Mouse (Mus musculus) subcutaneous adipose tissue, adult 2 months (tissue): ENCODE measurements around the gene Mcrip2. TPM values are rescaled to one million over a fixed set of nuclear protein-coding genes. Genes with fewer than 3 reads are reported as not detected.

Experiments
- polyA plus RNA-seq: library from polyadenylated mRNA; depleted of rRNA; stranded (reverse); fragments of >200 nt; gene quantifications from 2 replicates; pipeline ENCODE4 v1.2.3, GENCODE M21; 2012; ENCODE audit warnings: low replicate concordance; rRNA removed

Gene Mcrip2
- 84.2 and 113 TPM in 2 replicates for polyA plus RNA-seq

GRCm38 (mm10) chr17:25868601-25869191 is at the start of gene Mcrip2:
Mcrip2 (minus strand) TSS chr17:25868764.

GRCm38 (mm10) chr17:25880196-25880910 is 11.8 kb upstream of the Mcrip2 start, which contains the start of gene Wfikkn1:
Wfikkn1 (minus strand) TSS chr17:25880858.

DNA sequence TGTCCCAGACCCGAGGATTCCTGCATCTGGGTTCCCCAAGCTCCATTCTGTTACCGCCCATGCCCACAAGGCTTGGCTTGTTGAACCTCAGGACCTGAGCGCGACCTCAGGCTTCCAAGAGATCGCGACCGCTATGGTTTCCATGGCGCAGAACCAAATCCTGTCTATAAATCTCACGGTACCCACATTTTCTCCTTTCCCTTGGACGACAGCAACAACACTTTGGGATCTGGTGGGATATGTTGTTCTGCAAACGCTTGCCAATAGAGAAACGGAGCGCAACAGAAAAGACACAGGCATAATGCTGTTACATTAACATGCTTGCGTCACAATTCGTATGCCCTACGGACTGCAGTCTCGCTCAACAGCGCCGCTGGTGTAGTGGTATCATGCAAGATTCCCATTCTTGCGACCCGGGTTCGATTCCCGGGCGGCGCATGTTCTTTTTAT is 6.2 kb upstream of the Mcrip2 start, which contains the start of gene Mettl26:
Gene Mettl26, plus strand, starts transcription at position 354 of the 450 bp plus-strand sequence.

GRCm38 (mm10) chr17:25860832-25861703 is 7.5 kb downstream of the Mcrip2 start, which contains the start of gene Wdr90:
Wdr90 (minus strand) TSS chr17:25861501.

DNA sequence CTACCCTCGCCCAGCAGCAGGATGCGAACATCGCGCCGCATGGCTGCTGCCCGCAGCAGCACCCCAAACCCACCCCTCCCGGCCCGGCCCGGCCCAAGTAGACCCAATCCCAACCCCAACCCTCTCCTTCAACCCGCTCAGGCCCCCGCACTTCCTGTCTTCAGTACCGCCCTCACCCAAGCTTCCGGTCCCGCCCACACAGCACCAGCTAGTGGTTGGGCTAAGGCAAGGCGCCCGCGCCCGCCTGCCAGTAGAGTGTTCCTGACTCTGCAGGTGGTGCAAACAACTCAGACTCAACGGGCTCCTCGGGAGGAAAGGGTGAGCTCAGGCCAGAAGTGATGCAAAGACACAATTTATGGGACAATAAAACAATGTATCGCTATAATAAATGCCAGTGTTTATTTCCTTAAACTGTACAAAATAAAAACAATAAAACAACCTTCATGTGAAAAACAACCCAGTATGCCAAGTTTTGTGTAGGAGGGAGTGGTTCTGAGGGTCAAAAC is 24.1 kb downstream of the Mcrip2 start, which contains the start of gene Rhot2:
Gene Rhot2, minus strand, starts transcription at position 456 of the 506 bp plus-strand sequence.

DNA sequence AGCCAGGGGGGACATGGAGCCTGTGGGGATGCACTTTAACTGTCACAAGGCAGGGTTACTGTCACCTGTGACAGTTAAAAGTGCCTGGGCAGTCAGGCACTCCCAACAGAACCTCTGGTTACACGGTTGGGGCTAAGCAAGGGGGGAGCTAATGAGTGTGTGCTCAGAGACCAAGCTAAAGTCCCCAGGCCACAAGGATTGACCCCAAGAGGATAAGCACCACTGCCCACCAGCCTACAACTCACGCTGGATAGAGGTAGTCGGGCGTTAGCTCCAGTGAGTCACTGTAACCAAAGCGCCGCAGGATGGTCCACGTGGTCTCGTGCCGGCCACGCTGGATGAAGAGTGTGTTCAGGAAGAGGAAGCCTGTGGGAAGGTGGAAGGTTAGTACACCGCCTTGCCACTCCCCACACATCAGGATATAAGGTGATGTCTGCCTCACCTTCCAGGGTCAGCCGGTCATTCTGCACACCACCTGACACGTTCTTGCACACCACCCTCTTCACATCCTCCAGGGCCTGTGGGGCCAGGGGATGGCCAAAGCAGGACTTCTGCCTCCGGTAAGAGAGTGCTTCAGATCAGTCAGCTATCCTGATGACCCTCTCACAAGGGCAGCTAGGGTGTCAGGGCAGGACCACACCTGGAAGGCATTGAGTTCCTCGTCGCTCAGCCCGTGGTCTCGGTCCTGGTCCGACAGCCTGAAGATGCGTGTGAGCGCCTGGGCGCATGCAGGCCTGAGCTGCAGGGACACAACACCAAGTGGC is 27.3 kb downstream of the Mcrip2 start, which contains the start of gene Gm20683:
Gene Gm20683, minus strand, starts transcription at position 647 of the 764 bp plus-strand sequence.

DNA sequence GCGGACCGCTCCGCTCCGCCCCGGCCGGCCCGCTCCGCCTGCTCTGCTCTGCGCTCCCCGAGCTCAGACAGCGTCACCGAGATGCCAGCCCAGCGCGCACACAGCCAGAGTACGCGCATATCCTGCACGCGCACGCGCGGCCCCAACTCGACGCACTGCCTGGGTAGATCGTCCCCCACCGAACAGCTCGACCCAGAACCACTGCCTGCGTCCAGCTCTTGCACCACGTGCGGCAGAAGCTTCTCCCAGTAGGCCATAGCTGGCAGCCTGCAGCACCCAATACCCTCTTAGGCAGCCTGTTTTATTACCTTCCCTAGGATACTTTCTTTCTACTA is 31.5 kb downstream of the Mcrip2 start, which contains the start of gene Rhbdl1:
Gene Rhbdl1, minus strand, starts transcription at position 220 of the 335 bp plus-strand sequence.

GRCm38 (mm10) chr17:25833291-25833663 is 35.3 kb downstream of the Mcrip2 start, which contains the start of gene Stub1:
Stub1 (minus strand) TSS chr17:25833404.

DNA sequence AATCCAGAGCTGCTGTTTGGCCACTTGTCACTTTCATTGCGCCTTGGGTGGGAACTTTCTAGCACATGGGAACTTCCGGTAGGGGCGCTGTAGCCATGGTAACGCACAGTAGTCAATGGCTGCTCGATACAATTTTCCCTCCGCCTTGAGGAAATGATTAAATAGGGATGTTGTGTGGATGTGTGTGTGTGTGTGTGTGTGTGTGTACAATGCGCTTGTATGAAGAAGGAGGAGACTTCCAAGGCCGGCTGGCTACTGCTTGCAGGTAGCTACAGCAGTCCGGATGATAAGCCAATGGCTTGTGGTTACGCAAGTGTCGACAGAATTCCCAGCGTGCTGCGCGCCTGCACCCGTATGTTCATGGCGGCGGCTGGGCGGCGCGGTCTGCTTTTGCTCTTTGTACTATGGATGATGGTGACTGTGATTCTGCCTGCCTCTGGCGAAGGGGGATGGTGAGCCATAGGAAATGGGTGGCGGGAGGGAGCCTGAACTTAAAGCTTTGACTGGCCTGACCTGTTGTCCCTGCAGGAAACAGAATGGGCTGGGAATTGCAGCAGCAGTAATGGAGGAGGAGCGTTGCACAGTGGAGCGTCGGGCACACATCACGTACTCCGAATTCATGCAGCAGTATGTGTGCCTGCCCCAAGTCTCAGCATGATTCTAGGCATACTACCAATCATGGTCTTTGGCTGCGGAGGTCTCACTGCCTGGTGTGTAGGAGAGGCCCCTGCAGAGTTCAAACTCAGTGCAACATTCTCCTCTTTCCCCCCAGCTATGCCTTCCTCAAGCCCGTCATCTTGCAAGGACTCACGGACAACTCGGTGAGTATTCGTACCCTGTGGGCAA is 39.6 kb downstream of the Mcrip2 start, which contains the start of gene Jmjd8:
Gene Jmjd8, plus strand, starts transcription at position 156 of the 846 bp plus-strand sequence.

DNA sequence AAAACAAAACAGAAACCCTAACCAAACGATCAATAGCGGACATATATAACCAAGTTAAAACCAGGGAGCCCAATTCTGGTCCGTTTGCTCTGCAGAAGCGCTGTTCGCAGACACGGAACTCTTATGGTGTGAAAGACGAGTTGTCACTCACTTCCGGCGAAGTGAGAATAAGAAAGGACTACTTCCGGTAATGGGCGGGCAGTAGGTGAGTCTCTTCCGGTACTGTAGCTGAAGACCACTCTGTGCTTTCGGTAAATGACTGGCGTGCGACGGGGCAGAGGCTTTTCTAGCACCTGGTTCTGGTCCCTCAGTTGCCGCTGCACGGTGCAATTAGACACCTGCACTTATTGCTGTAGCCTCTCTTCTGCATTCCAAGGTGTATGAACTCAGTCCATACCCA is 45.1 kb downstream of the Mcrip2 start, which contains the start of gene Wdr24:
Gene Wdr24, plus strand, starts transcription at position 176 of the 400 bp plus-strand sequence.

Other genes with a start within 250 kb of the Mcrip2 start
- gene Gng13, start 151.6 kb downstream of the Mcrip2 start, polyA plus RNA-seq, result not detected in 2 replicates
- 3.0 and 8.4 TPM in 2 replicates for gene Chtf18, start 141.3 kb downstream of the Mcrip2 start, polyA plus RNA-seq
- gene Rpusd1, start 141.1 kb downstream of the Mcrip2 start, polyA plus RNA-seq, result 33.3 and 43.5 TPM in 2 replicates
- 0.26 and 0.95 TPM in 2 replicates for gene Mslnl, start 132.7 kb downstream of the Mcrip2 start, polyA plus RNA-seq
- gene Msln, start 114.4 kb downstream of the Mcrip2 start, polyA plus RNA-seq, result 18.0 and 39.1 TPM in 2 replicates
- gene Narfl, start 95.0 kb downstream of the Mcrip2 start, polyA plus RNA-seq, result 30.7 and 33.1 TPM in 2 replicates
- gene Haghl, start 83.1 kb downstream of the Mcrip2 start, polyA plus RNA-seq, result 33.7 and 63.5 TPM in 2 replicates
- gene Ccdc78, start 82.2 kb downstream of the Mcrip2 start, polyA plus RNA-seq, result 0.13 TPM in 1 of 2 replicates, not detected in the other
- gene Fam173a, start 75.9 kb downstream of the Mcrip2 start, polyA plus RNA-seq, result 100 and 103 TPM in 2 replicates
- not detected in 2 replicates for gene AC134908.4, start 73.1 kb downstream of the Mcrip2 start, polyA plus RNA-seq
- 31.8 and 52.1 TPM in 2 replicates for gene Metrn, start 71.6 kb downstream of the Mcrip2 start, polyA plus RNA-seq
- 1.3 and 10.1 TPM in 2 replicates for gene Fbxl16, start 59.7 kb downstream of the Mcrip2 start, polyA plus RNA-seq
- gene Wdr24, start 45.1 kb downstream of the Mcrip2 start, polyA plus RNA-seq, result 29.1 and 47.7 TPM in 2 replicates
- 107 and 138 TPM in 2 replicates for gene Jmjd8, start 39.9 kb downstream of the Mcrip2 start, polyA plus RNA-seq
- gene Stub1, start 35.4 kb downstream of the Mcrip2 start, polyA plus RNA-seq, result 147 and 198 TPM in 2 replicates
- 63.1 and 173 TPM in 2 replicates for gene Rhbdl1, start 31.5 kb downstream of the Mcrip2 start, polyA plus RNA-seq
- gene Gm20683, start 27.0 kb downstream of the Mcrip2 start, polyA plus RNA-seq, result 51.2 and 72.8 TPM in 2 replicates
- 48.9 and 77.3 TPM in 2 replicates for gene Rhot2, start 23.9 kb downstream of the Mcrip2 start, polyA plus RNA-seq
- gene Wdr90, start 7.3 kb downstream of the Mcrip2 start, polyA plus RNA-seq, result 16.4 and 55.2 TPM in 2 replicates
- 47.8 and 80.7 TPM in 2 replicates for gene Mettl26, start 6.3 kb upstream of the Mcrip2 start, polyA plus RNA-seq
- 0.54 and 1.1 TPM in 2 replicates for gene Wfikkn1, start 12.1 kb upstream of the Mcrip2 start, polyA plus RNA-seq
- gene Rab40c, start 51.0 kb upstream of the Mcrip2 start, polyA plus RNA-seq, result 35.2 and 54.0 TPM in 2 replicates
- gene Pigq, start 76.2 kb upstream of the Mcrip2 start, polyA plus RNA-seq, result 166 and 173 TPM in 2 replicates
- gene Nhlrc4, start 76.2 kb upstream of the Mcrip2 start, polyA plus RNA-seq, result 1.0 TPM in 1 of 2 replicates, not detected in the other
- gene A930017K11Rik, start 83.8 kb upstream of the Mcrip2 start, polyA plus RNA-seq, result 0.12 TPM in 1 of 2 replicates, not detected in the other
- 22.9 and 54.5 TPM in 2 replicates for gene Capn15, start 117.0 kb upstream of the Mcrip2 start, polyA plus RNA-seq
- gene Rab11fip3, start 200.8 kb upstream of the Mcrip2 start, polyA plus RNA-seq, result 32.8 and 33.6 TPM in 2 replicates
- gene Decr2, start 221.6 kb upstream of the Mcrip2 start, polyA plus RNA-seq, result 27.4 and 27.8 TPM in 2 replicates
- gene Nme4, start 226.8 kb upstream of the Mcrip2 start, polyA plus RNA-seq, result 24.8 and 57.1 TPM in 2 replicates
- gene Tmem8, start 244.5 kb upstream of the Mcrip2 start, polyA plus RNA-seq, result 15.5 and 21.6 TPM in 2 replicates